Mouse (Mus musculus) cerebellum, adult (tissue): ENCODE data around the gene Uba7.

Experiments used
- ATAC-seq: cut with Nextera tagmentation; 2 replicates; pipeline ENCODE4 v1.9.2; 2017; ENCODE audit warnings: mild to moderate bottlenecking, moderate library complexity, mixed read lengths; ENCODE audit not compliant: insufficient number of reproducible peaks, low FRiP score, low TSS enrichment

Gene Uba7

DNA sequence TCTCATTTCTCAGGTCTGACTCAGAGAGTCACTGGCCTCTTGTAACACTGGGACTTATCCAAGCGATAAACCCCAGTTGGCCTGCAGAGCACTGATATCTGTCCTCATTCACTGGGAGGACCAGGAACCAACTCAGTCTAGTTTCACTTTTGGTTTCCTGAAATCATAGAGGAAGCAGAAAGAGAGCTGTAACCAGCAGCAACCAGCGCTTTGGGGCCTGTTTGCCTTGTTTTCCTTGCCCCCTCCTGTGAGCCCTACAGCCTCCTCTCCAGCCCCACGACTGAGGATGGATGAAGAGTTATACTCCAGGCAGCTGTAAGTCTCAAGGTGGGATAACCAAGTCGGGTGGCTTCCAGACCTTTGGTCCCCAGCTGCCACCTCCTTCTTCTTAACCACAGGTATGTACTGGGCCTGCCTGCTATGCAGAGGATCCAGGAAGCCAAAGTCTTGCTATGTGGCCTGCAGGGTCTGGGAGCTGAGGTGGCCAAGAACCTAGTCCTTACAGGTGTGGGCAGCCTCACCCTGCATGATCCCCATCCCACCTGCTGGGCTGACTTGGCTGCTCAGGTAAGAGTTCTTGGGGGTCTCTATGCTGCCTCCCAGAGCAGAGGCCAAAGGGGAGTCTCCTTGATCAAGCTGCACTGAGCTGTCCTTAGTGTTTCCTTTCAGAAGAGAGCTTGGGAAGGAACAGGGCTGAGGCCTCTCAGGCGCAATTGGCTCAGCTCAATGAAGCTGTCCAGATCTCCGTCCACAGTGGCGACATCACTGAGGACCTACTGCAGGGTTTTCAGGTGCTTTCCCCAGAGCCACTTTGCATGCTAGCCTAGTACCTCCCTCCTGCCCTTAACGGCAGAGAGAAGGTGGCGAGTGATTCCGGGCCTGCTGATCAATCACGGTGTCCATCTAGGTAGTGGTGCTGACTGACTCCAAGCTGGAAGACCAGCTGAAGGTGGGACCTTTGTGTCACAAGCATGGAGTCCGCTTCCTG lies at the start of gene Uba7:
Uba7 (plus strand) TSS at position 107 of the 988 bp plus-strand sequence.
- no peak for ATAC-seq

DNA sequence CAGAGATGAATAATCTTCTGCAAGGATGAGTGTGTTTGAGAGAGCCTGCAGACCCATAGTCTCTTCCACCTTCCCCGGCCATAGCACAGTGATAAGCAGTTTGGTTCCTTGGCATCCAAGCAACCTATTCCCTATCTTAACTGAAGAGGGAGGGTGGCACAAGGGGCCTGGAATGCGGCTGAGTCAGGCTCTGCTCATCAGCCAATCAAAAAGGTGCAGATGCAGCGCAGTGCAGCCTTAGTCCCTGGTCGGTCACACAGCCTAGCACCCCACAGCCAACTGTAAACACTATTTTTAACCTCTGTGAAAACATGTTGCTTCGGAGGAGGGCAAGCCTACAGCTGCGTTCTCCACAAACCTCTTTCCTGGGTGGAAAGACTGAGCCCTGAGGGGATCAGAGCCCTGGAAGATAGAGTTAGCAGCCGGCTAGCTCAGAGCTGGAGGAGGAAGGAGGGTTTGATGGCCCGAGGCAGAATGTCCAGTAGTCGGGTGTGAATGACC lies 48.3 kb upstream of the Uba7 start:
- ATAC-seq, result no peak

DNA sequence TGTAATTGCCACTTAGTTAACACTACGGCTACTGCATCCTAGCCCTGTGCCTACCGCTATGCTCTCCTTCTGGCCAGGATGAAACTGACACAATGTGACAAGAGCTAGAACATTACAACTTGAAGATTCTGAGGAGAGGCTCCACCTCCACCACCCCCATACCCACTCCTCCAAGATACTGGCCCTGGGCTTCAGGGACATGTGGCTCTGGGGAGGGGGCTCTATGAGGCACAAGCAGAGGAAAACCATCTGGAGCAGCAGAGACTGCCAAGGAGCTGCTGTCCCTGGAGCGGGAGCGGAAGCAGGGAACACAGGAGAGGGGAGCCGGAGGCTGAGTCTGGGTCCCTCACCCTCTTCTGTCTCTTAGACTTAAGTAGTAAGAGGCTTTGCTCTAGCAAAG lies 47.6 kb upstream of the Uba7 start:
- ATAC-seq, result no peak

DNA sequence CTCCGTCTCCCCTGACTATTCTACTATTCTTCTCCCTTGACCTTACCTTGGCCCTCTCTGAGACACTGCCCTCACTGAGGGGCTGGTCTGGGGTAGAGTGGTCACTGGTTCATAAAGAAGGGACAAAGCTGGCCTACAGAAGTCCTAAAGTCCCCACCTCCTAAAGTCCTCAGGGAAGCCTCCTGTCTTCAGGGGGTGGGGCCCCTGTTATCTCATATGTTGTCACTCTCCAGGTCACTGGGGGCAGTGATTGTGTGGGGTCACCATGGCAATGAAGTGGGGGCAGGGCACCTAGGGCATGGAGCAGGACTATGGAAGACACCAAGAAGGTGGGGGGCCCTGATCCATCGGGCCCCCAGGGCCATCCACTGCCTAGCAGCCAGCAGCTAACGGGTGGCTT lies 47.1 kb upstream of the Uba7 start, which contains the start of gene Actl11:
Actl11 (plus strand) TSS at position 301 of the 400 bp plus-strand sequence.
- no peak for ATAC-seq

DNA sequence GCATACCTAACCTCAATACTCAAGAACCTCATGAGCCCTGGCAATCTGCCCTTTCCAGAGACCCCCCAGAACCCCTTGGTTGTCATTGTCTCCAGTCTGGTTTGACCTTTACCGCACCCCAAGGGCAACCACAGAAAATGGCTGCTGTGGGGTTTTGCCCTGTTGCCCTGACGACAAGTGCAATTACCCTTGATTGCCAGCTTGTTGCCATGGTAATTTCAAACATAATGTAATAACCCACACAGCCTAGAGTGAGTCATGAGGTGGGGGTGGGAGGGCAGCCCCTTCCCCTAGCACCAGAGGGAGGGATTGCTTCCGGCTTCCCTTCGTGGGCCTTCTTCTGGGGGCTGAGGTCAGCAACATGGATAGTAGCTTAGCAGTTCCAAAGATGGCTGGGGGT lies 43.1 kb upstream of the Uba7 start:
- no peak for ATAC-seq

DNA sequence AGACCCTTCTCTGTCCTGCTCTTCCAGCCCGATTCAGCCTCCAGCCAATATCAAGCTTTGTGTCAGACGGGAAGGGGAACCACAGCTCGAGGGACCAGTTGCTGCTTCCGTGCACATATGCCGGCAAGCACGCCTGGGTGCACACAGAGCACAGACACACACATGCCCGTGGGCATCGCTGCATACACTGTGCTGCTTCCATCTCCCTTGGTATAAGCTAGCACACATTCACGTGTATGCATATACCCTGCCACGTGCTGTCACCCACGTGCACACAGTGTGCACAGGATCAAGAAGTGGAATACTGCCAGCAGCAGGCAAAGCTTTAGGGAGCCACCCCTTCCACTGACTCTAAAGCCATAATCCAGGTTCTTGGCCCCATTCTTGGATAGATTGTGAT lies 41.2 kb upstream of the Uba7 start:
- ATAC-seq, result no peak

DNA sequence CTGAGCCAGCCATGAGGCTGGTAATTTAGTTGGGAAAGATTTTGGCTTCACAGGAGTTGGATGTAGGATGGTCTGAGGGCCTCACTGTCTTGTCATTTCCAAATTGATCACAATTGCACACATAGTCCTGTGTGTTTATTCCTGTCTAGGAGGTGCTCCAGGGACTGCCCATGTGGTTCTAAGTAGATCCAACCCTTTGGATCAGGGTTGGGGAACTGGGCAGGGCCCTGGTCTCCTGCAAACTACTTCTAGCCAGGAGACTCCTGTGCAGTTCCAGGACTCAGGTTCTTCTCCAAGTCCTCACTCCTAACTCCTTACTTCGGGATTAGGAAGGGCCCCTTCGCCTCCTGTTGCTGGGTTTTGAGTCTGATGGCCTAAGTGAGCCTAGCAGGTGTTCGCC lies 39.9 kb upstream of the Uba7 start, which contains the start of gene Camkv:
Camkv (plus strand) TSS at position 301 of the 400 bp plus-strand sequence.
- no peak for ATAC-seq

DNA sequence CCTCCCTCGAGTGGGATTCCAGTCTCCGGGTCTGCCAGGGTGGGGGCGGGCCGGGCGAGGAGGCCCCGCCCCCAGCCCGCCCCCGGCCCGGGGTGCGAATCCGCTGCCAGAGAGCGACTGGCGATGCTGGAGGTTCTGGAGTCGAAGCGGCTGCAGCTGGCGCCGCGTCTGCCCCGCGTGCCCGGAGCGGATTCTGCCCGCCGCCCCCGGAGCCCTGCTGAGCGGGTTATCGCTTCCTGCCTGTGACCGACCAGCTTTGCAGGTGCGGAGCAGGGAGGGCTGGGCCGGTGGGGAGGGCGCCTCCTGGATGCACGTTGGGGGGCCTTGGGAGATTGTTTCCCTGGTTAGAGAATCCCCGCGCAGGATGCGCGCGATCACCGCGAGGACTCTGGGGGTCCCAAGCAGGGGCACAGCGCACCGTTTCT lies 39.5 kb upstream of the Uba7 start:
- ATAC-seq, result no peak

DNA sequence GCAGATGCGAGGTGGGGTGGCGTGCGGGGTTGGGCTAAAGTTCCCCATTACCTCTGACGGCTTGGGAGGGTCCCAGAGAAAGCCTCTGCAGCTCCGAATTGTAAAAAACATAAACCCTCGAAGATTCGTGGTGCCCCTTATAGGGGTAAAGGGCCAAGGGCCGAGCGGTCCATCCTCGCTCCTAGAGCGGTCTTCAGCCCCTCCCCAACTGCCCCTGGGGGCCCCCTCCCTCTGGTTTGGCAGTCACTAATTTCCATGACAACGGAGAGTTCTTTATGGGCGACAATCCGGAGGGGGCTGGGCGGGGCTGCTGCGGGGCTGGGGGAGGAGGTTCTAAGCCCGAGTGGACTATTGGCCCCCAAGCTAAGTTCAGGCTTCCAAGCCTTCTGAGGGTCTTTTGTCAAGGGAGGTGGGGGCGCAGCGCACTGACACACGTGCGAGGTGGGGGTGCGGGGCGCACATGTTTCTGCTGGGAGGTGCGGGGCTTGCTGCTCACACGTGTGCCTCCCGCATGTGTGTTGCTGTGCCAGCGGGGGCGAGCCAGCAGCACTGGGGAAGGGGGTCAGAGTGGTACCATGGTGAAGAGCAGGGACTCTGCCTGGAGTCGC lies 39.0 kb upstream of the Uba7 start:
- ATAC-seq, result no peak

DNA sequence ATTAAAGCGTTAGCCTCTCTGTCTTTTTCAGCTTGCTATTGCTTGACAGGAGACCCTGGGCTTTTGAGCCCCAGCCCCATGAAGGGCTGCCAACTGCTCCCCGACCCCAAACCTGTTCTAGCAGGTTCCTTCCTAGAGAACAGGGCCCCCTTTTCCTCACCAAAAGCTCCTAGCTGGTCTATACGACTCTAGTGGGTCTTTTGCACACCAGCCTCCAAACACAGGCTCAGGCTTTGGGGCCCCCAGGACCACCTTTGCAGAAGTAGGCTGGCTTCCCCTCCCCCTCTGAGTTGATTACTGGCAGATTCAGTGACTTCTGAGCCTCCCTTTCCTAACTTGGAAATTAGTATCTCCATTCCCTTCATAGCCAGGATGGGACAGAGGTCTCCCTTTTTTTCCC lies 38.5 kb upstream of the Uba7 start:
- no peak for ATAC-seq

DNA sequence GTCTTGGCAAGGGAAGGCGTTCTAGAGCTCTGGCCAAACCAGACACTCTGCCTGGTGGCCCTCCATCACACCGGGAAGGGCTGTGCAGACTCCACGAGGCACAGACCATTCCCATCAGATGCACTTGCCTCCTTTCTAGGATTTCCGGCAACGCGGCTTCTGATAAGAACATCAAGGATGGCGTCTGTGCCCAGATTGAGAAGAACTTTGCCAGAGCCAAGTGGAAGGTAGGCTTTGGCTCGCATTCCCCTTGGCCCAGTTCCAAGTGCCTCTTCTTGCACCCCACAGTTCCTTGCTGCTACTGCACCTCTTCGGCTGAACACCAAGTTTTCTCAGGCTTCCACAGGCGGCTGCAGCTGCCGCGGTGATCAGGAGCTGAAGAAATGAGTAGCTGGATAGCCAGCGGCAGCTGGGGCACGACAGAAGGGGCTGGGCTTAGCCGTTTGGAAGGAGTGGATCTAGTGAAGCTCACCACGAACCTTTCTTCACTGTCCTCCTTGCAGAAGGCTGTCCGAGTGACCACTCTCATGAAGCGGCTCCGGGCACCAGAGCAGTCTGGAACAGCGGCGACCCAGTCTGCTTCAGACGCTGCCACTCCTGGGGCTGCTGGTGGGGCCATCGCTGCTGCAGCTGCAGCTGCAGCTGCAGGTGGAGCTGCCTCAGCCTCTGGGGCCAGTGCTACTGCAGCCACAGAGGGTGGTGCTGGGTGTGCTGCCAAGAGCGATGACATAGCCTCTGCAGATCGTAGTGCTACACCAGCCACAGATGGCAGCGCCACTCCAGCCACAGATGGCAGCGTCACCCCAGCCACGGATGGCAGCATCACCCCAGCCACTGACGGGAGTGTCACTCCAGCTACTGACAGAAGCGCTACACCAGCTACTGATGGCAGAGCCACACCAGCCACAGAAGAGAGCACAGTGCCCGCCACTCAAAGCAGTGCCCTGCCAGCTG lies 27.8 kb upstream of the Uba7 start:
- 0 out of 2 replicates have a peak, but pooled peaks have one; percentile 17 for ATAC-seq

DNA sequence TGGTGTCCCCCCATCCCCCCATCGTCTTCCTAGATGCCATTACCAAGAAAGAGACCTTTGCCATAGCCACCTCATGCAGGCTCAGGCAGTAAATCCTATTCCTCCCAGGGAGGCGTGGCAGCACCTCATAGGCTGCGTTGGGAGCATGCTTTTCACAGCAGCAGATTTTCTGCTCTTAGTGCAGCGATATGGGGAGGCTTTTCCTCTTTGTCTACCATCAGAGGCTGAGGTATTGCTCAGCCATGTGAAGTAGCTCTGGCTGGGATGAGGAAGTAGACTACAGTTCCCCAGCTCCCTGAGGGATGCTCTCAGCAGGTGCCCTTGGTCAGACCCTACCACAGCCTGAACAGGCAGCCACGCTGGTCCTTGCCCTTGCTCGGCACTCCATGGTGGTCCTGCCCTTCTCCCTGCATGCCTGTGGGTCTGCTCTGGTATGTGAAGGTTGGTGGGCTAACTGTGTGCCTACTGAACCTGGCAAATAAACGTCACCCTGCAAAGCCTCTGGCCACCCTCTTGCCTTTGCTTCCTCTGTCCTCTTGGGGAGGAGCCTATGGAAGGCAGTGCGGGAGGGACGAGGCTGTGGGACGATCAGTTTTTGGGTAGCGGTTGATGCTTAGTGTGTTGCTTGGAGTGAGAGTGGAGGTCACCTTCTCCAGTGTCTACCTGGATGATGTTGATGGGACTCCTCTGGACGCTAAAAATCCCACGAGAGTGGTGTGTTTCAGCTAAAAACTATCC lies 26.0 kb upstream of the Uba7 start:
- no peak for ATAC-seq

DNA sequence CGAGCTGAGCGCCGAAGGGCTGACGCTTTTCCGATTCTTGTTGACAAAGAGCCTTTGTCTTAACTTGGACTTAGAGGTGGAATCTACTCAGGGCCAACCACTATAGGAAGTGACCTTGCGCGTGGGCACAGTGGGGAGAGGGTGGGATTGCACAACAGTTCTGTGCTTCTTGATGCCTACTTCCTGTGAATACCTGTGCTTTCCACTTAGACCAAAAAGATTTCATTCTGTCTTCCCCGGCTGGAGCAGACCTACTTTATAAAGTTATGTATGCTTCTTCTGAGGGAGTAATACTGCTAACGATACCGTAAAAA lies 25.4 kb upstream of the Uba7 start, which contains the start of gene Traip:
Traip (plus strand) TSS at position 215 of the 314 bp plus-strand sequence.
- ATAC-seq, result no peak

DNA sequence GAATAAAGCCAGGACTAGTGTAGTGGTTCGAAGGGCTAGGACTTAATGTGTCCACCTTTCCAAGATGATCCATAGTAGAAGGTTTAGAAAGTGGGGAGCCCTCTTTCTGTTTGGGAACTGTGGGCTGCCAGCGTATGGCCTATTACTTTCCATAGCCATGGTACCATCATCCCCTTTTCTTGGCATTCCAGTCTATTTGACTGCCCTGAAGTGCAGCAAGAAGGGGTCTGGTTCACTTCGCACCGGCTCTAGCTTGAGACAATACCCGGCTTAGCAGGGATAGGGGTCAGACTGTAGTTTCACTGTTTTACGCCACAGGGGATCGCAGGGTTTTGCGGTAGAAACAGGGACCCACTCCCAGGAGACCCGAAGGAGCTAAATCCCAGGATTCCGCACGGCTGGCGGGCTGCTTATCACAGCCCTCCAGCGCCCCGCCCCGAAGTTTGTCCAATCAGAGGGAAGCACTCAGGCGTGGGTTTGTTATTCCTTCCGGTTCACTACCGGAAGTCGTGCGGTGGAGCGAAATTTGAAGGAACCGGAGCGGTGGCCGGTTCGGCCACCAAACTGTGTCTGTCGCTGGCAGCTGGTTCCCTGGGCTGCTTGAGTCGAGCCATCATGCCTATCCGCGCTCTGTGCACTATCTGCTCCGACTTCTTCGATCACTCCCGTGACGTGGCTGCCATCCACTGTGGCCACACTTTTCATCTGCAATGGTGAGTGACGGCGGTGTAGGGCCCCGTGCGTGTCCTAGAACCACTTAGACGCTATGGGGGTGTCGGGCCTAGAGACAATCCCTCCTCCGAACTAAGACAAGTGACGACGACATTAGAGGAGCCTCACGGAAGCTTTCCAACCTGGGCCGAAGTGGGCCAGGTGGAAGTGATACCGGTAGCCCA lies 24.6 kb upstream of the Uba7 start:
- peak; percentile 85 for ATAC-seq

DNA sequence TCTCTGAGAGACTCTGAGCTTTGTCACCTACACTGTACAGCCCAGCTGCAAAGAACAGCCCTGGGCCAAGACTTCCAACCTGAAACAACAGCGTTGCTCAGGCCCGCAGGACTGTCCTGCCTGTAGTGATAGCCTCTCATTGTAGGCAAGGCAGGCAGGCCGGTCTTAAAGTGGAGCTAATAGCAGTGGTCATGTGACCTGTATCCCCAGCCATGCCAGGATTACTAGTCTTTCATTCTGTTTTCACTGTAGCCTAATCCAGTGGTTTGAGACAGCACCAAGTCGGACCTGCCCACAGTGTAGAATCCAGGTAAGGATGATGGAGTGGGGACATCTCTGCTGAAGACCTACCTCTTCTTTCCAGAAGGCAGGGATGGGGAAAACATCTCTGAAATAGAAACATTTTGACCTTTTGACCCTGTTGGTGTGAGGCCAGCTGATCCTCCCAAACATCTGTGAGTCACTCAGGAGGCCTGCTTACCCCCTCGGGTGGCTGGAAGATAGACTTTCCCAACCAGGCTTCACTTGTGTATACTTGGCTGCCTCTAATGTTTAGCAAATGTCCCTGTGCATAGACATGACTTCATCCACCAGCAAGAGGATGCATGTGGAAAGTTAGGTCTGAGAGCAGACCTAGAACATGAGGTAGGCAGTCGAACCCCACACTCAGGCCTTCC lies 19.6 kb upstream of the Uba7 start:
- no peak for ATAC-seq

DNA sequence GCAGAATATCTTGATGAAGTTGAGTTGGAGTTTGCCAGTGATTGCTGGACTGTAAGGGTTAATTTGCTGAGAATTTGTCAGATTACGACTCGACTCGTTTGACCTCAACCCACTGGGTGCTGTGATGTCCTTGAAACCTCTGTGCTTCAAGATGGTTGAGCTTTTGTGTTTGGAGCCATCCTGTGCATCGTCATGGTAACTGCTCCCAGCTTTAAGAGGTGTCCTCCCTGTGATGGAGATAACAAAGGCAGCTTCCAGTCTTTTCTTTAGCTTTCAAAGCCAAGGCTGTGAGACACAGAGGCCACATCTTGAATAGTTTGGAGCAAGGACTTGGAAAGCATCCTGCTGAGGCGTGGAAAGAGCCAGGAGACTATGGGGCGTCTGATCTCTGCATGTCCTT lies 18.2 kb upstream of the Uba7 start:
- ATAC-seq, result no peak

DNA sequence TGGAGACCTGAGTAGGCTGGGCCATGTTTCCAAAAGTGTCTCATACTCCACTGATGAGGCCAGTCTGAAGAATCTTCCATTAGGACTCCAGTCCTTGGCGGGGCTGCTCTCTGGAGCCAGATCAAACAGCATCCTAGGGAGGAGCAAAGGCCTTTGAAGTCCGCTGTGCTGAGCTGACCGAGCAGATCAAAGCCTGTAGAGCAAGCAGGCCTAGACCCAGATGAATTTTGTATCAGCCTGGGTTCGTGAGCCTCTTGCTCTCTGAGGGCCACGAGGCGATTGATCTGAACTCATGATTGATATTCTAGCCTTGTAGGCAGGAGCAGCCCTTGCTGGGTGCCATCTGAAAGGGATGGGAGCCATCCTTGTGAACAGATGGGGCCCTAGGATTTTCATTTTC lies 15.4 kb upstream of the Uba7 start:
- ATAC-seq, result no peak

DNA sequence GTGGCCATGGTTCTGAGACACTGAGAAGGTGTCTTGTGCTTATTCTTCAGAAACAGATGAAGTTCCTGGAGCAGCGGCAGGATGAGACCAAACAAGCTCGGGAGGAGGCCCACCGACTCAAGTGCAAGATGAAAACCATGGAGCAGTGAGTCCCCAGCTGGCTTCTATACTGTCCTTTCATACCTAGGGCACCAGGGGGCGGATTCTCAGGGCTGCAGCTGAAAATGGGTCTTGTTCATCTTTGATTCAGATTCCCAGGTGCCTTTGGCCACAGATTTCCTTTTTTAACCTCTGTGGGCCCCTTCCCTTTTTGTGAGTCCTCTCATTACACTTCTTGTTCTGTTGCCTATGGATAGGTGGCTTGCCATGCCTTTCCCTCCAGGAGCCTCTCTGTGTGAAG lies 14.4 kb upstream of the Uba7 start:
- ATAC-seq, result no peak
